Mouse (Mus musculus) v-Abl transformed pro-B cells (cell line): ENCODE measurements around the gene Fam241b.

Experiments used
- in situ Hi-C, 2 experiments: fragments of 400-800 bp; cut with MboI; formaldehyde crosslinking; loops; one replicate each; pipeline ENCODE4 v1.15.1; 2025; ENCODE audit not compliant: unreplicated experiment in 2 of 2

The Fam241b gene

DNA sequence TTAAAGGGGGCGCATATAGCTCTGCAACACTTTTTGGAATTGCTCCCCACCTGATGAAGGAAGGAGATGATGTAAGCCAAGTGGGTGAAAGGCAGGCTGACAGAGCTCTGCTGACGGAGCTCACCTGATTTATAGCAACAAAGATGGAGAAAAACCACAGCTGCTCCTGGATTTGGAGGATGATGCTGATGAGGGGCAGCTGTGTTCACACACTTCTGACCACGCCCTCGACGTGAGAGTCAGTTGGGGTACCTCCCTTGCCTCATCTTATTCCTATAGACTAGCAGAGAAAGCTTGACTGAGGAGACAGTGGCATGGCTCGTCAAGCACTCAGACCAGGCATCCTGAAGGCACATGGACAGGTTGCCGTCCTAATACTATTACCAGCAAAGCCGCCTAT is at the start of gene Fam241b:
Fam241b (minus strand) TSS at position 101 of the 400 bp plus-strand sequence.
- in situ Hi-C loops, result no loop called here

DNA sequence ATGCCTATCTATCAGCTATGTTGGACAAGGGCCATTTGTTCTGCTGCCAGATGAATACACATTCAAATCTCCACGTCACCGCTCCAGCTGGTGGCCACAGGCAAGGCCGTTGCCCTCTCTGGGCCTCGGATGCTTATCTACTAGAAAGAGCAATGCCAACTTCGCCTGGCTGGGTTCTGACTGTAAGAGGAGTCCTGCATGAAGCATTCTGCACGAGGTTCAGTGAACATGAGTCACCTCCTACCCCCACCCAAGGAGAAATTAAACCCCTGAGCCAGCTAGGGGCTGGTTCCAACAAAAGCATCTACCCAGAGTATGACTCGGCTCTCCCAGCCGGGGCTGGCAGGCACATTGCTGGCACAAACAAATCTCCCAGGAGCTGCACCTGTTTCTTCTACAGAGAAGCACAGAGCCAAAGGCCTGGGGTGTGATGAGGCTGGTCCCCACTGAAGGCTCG is 49.0 kb upstream of the Fam241b start:
- in situ Hi-C loops, result loop anchor here in 1 of 2 experiments (5.0 to 25.0 kb wide), 3 partner anchors 60 to 580 kb away; partner anchors contain the start of genes Kif1bp and Tacr2

DNA sequence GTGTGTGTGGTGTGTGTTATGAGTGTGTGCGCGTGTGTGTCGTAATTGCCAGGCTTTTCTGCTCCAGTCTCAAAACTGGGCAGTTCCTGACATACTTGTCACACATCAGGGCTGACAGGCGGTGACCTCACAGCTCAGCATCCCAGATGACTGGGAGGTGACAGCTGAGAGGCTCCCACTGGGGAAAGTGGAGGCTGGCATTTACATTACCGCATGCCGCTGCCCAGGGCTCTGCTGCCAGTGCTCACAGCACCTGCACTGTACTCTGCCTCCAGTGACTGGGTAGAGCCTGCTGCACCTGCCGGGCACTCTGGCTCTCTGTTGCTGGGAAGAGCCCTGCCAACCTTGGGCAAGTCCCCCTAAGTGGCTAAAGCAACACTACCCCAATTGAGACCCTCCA is 47.1 kb upstream of the Fam241b start:
- in situ Hi-C loops, result loop anchor here in 1 of 2 experiments (5.0 to 25.0 kb wide), 3 partner anchors 61 to 579 kb away; partner anchors contain the start of genes Kif1bp and Tacr2

DNA sequence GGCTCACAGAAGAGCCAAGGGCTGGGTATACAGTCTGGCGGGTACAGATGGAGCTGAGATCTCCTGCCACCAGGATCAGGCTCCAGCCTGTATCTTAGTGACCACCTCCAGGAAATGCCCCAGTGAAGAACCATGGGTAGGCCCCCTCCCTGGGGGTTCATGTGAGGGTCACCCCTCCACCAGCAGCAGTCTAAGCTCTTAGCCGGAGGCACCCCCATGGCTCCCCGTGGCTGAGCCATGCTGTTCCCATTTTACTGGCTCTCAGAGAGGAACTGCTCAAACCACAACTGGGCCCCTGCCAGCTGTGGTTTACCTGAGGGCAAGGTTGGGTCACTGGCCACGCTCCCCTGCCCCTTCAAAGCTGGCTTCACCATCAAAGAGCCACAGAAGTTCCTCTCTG is 46.2 kb upstream of the Fam241b start:
- in situ Hi-C loops, result loop anchor here (5.0 to 25.0 kb wide), 7 partner anchors 62 to 578 kb away; partner anchors contain the start of genes Vps26a (in 2 of the 2), Kif1bp (in 1 of the 2) and Tacr2 (in 1 of the 2)

DNA sequence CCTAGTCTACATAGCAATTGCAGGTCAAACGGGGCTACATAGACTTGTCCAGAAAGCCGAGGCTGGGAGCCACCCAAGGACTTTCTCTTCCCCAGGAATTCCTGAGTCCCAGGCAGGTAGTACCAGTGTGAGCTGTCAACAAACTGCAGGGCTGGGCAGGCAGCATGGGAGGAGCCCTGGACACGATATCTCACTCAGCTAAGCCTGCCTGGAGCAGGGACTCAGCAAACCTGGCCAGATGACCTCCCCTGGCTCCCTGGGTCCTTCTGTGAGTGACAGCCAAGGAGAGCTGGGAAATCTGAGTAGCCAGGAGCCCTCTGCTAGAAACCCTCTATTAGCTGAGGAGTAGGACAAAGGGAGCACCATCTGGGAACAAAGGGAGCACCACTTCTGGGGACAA is 45.6 kb upstream of the Fam241b start:
- in situ Hi-C loops, result loop anchor here (5.0 to 25.0 kb wide), 6 partner anchors 73 to 577 kb away; partner anchors contain the start of genes Vps26a (in 2 of the 2) and Kif1bp (in 1 of the 2)

DNA sequence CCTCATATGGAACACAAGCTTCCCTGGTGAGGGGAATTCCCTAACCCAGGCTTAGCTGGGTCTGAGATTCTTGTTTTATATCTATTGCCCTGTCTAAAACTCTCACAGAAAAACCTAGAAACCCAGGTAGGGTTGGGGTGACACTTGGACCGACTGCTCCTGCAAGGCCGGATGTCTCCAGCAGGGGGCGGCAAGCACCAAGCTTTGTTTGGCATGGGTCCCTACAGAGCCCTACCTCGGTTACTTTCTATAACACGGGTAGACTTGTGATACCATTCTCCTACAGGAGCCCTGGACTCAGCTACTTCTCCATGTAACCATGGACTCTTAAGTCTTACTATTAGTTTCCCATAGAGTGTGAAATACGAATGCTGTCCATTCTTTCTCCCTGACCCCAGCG is 43.2 kb upstream of the Fam241b start:
- in situ Hi-C loops, result loop anchor here (5.0 to 25.0 kb wide), 6 partner anchors 75 to 575 kb away; partner anchors contain the start of genes Vps26a (in 2 of the 2) and Kif1bp (in 1 of the 2)

DNA sequence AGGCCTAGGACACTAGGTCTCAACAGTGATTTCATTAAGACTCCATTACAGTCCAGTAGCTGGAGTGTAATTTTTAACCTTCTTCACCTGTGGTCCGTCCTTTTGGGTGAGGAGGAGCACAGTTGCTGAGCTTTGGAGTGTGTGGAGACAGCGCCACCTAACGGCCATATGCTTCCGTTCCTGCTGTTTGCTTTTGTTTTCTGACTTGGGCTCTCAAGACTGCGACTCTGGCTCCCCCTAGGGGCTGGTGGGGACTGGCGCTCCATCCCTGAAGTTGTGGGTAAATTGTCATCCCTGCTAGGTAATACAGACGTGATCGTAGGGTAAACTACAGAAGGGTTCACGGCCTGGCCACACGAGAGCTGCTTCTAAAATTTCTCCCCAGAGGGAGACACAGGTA is 39.3 kb upstream of the Fam241b start:
- in situ Hi-C loops, result loop anchor here (5.0 to 25.0 kb wide), 4 partner anchors 76 to 571 kb away; partner anchors contain the start of gene Kif1bp (in 1 of the 2)

DNA sequence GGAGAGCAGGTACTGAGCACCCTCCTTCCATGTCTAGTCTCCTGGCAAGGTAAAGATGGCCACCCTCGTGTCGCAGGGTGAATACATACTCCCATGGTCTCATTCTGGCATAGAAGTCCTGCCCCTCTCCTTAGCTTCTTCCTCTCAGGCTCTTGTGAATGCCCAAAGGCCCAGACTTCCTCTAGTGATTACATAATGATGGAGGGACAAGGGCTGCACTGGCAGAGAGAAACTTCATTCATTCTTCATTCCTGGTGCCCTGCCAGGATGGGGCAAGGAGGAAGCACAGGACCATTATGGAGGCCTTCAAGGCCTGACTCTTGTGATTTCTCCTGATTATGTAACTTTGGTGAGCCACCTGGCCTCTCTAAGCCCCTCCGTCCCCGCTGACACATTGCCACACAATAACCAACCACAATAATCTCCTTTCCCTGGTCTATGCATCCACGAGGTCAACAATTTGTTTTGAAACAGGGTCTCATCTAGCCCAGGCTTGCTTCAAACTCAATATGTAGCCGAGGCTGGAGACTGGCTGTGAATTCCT is 38.8 kb upstream of the Fam241b start:
- in situ Hi-C loops, result loop anchor here (5.0 to 25.0 kb wide), 4 partner anchors 75 to 570 kb away; partner anchors contain the start of gene Kif1bp (in 1 of the 2)

- in situ Hi-C loops, result loop anchor here (5.0 to 25.0 kb wide), 4 partner anchors 74 to 569 kb away; partner anchors contain the start of gene Kif1bp (in 1 of the 2)
Observed at GRCm38 (mm10) chr10:62181701-62182100, 38.0 kb upstream of the Fam241b start.

DNA sequence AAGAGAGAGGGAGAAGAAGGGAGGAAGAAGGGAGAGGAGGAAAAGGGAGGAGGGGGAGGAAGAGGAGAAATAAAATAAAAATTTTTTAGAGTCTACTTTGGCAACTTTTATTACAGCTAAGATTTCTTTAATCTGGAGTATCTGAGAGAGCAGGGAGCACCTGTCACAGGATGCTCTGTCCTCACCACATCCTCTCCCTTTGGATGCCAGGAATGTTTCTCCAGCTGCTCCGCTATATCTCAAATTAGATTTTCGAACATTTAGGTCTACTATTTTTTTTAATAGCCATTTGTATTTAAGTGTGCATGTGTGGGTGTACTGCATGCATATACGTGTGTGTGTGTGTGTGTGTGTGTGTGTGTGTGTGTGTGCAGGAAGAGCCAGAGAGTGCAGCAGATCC is 36.2 kb upstream of the Fam241b start:
- in situ Hi-C loops, result loop anchor here (5.0 to 25.0 kb wide), 5 partner anchors 73 to 568 kb away; partner anchors contain the start of gene Kif1bp (in 1 of the 2)

DNA sequence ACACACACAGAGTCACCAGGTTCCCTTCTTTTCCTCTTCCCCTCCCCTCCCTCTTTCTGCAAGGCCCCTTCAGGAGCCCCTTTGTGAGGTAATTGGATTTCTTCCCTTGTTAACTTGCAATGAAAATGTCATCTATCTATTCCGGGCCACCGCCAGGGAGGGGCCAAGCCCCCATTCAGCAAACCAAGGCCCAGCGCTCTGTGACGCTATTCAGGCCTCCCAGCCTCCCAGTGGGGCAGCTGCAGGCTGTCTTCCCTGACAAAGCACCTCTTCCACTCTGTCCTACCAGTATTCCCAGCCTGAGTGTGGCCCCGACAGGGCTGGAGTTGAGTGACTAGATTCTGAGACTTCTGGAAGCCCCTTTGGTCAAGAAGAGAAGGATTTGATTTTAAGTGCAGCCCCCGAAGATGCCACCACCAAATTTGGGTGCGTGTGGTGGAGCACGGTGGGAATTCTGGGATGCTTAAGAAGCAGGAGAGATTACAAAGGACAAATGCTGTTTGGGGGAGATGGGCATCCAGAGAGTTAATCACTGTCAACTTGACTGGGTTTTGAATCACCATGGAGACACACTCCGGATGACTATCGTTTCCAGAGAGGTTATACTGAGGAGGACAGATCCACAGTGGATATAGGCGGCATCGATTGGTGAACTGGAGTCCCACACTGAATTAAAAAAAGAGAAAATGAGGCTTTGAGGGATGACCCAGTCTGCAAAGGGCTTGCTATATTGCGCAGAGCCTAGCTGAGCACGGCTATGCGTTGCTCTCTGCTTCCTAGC is 31.0 kb upstream of the Fam241b start:
- in situ Hi-C loops, result loop anchor here in 1 of 2 experiments (10.0 to 25.0 kb wide), 3 partner anchors 70 to 562 kb away; partner anchors contain the start of gene Kif1bp

DNA sequence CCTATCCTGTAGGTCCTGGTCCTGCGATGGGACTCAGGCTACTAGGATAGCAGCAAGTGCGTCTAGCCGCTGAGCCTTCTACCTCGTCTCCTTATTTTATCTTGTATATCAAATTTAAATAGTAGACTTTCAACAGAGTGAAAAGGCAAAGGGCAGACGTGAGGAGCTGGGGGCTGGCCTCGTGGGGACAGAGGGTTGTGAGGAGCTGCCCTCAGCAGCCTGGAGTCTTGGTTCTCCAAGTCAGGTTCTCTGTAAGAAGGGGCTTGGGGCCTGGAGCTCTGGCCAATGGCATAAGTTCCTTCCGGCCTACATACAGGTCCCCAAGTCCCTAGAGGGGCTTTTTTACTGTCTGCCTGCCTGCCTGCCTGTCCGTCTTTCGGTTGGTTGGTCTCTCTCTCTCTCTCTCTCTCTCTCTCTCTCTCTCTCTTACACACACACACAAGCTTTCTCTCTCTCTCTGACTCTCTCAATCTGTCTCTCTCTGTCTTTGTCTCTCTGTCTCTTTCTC is 30.3 kb upstream of the Fam241b start:
- in situ Hi-C loops, result loop anchor here in 1 of 2 experiments (10.0 kb wide), 1 partner anchor 69 kb away; no protein-coding TSS in a partner anchor

GRCm38 (mm10) chr10:62172841-62173553 is 29.3 kb upstream of the Fam241b start:
- in situ Hi-C loops, result loop anchor here in 1 of 2 experiments (10.0 kb wide), 1 partner anchor 68 kb away; no protein-coding TSS in a partner anchor

DNA sequence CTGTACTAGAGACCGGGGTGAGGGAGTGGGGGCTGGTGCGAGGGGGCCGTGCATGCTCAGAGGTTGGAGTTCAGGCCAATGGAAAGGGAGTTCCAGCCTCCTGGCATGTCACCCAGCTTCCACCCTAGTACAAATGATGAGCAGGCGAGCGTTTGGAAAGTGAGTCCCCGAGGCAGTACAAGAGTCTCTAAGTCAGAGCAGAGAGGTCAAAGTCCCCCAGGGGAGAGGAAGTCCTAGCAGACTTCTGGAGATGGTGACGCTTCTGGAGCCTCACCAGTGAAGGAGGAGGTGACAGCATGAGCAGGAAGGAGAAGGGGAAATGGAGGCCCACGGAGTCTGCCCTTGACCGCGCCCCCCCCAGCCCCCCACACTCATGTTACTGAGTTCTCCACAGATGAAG is 18.7 kb upstream of the Fam241b start:
- in situ Hi-C loops, result no loop called here

GRCm38 (mm10) chr10:62149929-62150328 is 6.2 kb upstream of the Fam241b start:
- in situ Hi-C loops, result no loop called here

DNA sequence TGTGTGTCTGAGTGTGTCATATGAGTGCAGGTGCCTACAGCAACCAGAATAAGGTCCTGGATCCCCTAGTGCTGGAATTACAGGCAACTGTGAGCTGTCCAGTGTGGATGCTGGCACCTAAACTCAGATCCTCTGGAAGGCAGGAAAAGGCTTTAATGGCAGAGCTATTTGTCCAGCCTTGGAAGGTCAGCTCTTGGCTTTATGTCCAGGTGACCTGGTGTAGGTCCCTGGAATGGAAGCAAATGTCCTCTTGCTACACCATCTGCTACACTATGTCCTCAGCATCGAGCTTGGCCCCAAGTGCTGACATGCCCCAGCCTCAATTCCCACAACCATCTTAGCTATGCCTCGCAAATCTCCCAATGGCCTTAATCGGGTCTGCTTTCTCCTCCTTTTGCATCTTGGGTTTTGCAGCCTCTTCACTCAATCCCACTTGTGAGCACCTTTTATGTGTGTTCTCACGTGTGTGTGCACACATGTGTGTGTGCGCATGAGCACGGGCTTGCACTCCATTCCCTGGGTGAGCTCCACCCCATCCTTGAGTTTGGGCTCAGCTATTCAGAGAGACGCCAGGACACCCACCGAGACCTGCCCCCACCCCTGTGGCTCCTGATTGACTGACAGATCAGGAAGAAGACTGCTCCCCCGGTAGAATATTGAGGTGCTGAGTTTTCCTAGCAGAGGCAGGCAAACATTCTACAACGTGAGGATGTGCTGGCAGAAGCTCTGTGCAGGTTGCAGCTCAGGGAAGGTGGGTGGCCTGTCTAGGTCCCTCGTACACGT is 3.9 kb upstream of the Fam241b start:
- in situ Hi-C loops, result no loop called here

- in situ Hi-C loops, result no loop called here
Observed at GRCm38 (mm10) chr10:62145957-62146356, 2.2 kb upstream of the Fam241b start.

- in situ Hi-C loops, result no loop called here
Observed at GRCm38 (mm10) chr10:62138040-62138439, 5.7 kb downstream of the Fam241b start.

DNA sequence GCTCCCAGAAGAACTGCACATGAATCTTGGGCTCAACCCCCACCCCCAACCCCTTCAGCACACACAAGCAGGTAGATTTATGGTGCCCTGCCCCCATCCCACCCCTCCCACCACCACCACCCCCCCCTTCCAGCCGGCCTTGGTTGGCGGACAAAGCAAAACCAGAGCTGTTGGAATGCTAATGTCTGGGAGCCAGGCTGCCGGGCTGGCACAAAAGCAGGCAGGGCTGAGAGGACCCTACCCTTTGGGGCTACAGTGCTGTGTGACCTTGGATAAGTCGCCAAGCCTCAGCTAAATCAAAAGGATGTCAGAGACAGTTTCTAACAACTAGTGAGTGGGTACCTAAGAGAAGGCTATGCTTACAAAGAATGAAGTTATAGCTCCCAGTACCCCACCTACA is 6.6 kb downstream of the Fam241b start:
- in situ Hi-C loops, result no loop called here
